Mouse (Mus musculus) myocyte (in vitro differentiated cells): Measurements from ENCODE around the gene Gm20865. TPM values are rescaled to one million over a fixed set of nuclear protein-coding genes. Genes with fewer than 3 reads are reported as not detected.
"Not testable (repeated sequence)": the region's sequence is repeated elsewhere in the genome, so short reads cannot be mapped to it uniquely, and the experiment has no call there.

Source experiments
- H3K27me3 ChIP-seq: one replicate; pipeline ENCODE4 v1.6.1; 2011; ENCODE audit not compliant: control insufficient read depth, insufficient read depth, insufficient read length
- H3K36me3 ChIP-seq: one replicate; pipeline ENCODE4 v1.6.1; 2011; ENCODE audit not compliant: control insufficient read depth, insufficient read depth
- H3K4me2 ChIP-seq: one replicate; pipeline ENCODE4 v1.6.1; 2011; ENCODE audit warnings: low read depth, control low read depth
- H3K4me3 ChIP-seq: one replicate; pipeline ENCODE4 v1.5.1; 2011; ENCODE audit warnings: mild to moderate bottlenecking, control low read depth, moderate library complexity
- H3K79me2 ChIP-seq: one replicate; pipeline ENCODE4 v1.6.1; 2011; ENCODE audit not compliant: control insufficient read depth, insufficient read depth
- H3ac ChIP-seq: one replicate; pipeline ENCODE4 v1.6.1; 2011; ENCODE audit not compliant: control insufficient read depth, insufficient read length
- polyA plus RNA-seq: library from polyadenylated mRNA; unstranded; fragments of >200 nt; fragmentation: generic; extraction: Trizol; gene quantifications from one replicate; pipeline ENCODE4 v1.2.1, GENCODE M21; 2012; ENCODE audit warnings: missing spikeins

The Gm20865 gene
- polyA plus RNA-seq, result not detected

DNA sequence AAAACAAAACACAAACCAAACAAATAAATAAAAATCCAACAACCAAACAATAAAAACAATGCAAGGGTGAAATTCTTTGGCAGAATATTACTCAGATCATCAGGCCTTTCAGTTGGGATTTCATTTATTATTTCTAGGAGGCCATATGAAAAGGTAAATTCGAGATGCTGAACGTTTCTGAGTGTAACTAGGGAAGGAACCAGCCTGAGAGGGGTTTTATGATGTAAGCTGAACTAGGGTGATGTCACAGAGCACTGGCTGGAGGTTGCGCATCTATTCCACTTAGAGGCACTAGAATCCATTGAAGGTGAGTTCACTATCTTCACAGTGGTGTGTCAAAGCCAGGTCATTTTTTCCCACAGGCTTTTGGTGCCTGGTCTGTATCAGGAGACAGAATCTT lies at the start of gene Gm20865:
Gene Gm20865, plus strand, starts transcription at position 301 of the 400 bp plus-strand sequence.
- not testable (repeated sequence) for H3ac ChIP-seq, H3K27me3 ChIP-seq, H3K36me3 ChIP-seq, H3K4me2 ChIP-seq, H3K79me2 ChIP-seq, H3K4me3 ChIP-seq

Other genes with a start within 250 kb of the Gm20865 start
- not detected for gene Gm29866, start 247.9 kb upstream of the Gm20865 start, polyA plus RNA-seq
- gene Gm20909, start 77.0 kb upstream of the Gm20865 start, polyA plus RNA-seq, result not detected